ENCODE assay signal across 28 mouse cellular contexts in the genomic region with DNA sequence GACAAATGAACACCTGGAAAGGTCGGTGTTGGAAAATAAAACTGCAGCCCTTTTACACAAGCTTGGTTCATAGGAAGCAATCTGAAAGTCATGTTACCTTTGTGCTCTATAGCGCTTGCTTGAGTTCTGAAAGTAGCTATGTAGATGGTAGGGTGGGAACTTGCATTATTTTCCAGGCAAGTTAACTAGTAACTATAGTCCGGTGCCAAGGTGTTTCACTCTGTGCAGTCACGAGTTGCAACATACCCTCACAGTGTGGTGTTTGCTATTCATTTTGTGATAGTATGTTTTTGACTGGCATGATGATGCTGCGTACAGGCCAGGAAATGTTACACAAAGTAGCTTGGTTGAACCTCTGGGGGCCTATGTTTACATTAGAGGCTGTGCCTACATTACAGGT. TPM values are rescaled to one million over a fixed set of nuclear protein-coding genes. Genes with fewer than 3 reads are reported as not detected.
A peak's percentile ranks its signal among the peaks of the same experiment; 100 is the strongest.
DNase-seq lines count a peak whose midpoint lies in the region; ATAC-seq and TF ChIP-seq lines count a peak whose summit lies in the region.
"Had no signal": no experiment of that assay in that cellular context is flagged by ENCODE, and none has a peak within 500 bp of the region (broad histone marks: within the 10 kb centered on the region; RNA-seq: fewer than 3 reads in every experiment).

No protein-coding gene starts in this region.

- H3K4me2 ChIP-seq in kidney, embryonic 15.5 days = no peak overlapping the region
- H3K4me2 ChIP-seq in liver, embryonic 16.5 days (ENCODE audit: low read depth, low read length) = no peak overlapping the region
- no peak overlapping the region for H3K4me2 ChIP-seq in liver, embryonic 11.5 days
- H3K4me2 ChIP-seq in stomach, postnatal 0 days (replicated peaks; ENCODE audit: low read depth) = no peak overlapping the region
- H3K4me2 ChIP-seq: embryonic facial prominence, embryonic 13.5 days; heart, embryonic 11.5 days; hindbrain, embryonic 12.5 days; intestine, embryonic 15.5 days; limb, embryonic 15.5 days; lung, embryonic 14.5 days; midbrain, embryonic 13.5 days had no signal

- peak; percentile 13 for DNase-seq in kidney, adult 18-20 months
- DNase-seq in liver, embryonic 11.5 days (ENCODE audit: low spot score) = no peak
- DNase-seq in kidney, postnatal 14 days = peak; percentile 28
- no peak for DNase-seq in stomach, postnatal 0 days (ENCODE audit: low spot score)
- DNase-seq in neural tube, embryonic 10.5 days (ENCODE audit: extremely low spot score, low spot score) = no peak
- DNase-seq: adrenal gland, postnatal 10 days; cerebellum, adult 8-10 months; cerebellum, postnatal 36 days; gastrocnemius, adult 2 months; gastrocnemius, postnatal 36 days; heart, adult 18-20 months; heart, postnatal 36 days; layer of hippocampus, adult 9-11 months; lung, embryonic 14.5 days; right cerebral cortex, postnatal 14 days had no signal

- no peak; the same call in 1 of the 2 replicates for ATAC-seq in kidney, embryonic 15.5 days (replicated peaks; ENCODE audit: low FRiP score)
- peak; percentile 72 for ATAC-seq in liver, embryonic 16.5 days (ENCODE audit: low read depth)
- no peak for ATAC-seq in liver, embryonic 11.5 days (replicated peaks; ENCODE audit: low FRiP score)
- ATAC-seq in stomach, postnatal 0 days (ENCODE audit: low FRiP score, low TSS enrichment) = peak; percentile 40; the same call in 1 of the 2 replicates
- ATAC-seq: forebrain, embryonic 16.5 days; hindbrain, postnatal 0 days; intestine, embryonic 15.5 days; midbrain, embryonic 13.5 days; Patski had no signal

- no peak for TF ChIP-seq CTCF in stomach, postnatal 0 days (IDR thresholded peaks at IDR 0.05; ENCODE audit: low read depth)

- WGBS in kidney, embryonic 15.5 days = 84% methylated on average over 5 of the region's 5 CpGs
- 57% methylated on average over 5 of the region's 5 CpGs for WGBS in liver, embryonic 16.5 days (ENCODE audit: insufficient replicate concordance)
- 77% methylated on average over 5 of the region's 5 CpGs for WGBS in liver, embryonic 11.5 days
- 60% methylated on average over 5 of the region's 5 CpGs for WGBS in stomach, postnatal 0 days

- H3K9me3 ChIP-seq in kidney, embryonic 15.5 days (replicated peaks) = no peaks in the 10 kb centered on the region
- H3K9me3 ChIP-seq in liver, embryonic 16.5 days (replicated peaks; ENCODE audit: control insufficient read depth, low read length) = no peaks in the 10 kb centered on the region
- H3K9me3 ChIP-seq in liver, embryonic 11.5 days (ENCODE audit: control insufficient read depth, low read length) = no peaks in the 10 kb centered on the region
- no peaks in the 10 kb centered on the region for H3K9me3 ChIP-seq in stomach, postnatal 0 days (ENCODE audit: control insufficient read depth, low read length)
- H3K9me3 ChIP-seq: embryonic facial prominence, embryonic 13.5 days; hindbrain, embryonic 12.5 days; intestine, embryonic 15.5 days; limb, embryonic 10.5 days; limb, embryonic 15.5 days; midbrain, embryonic 13.5 days had no signal

- H3K4me3 ChIP-seq in kidney, embryonic 15.5 days (replicated peaks) = no peak overlapping the region
- H3K4me3 ChIP-seq in liver, embryonic 16.5 days (ENCODE audit: low read depth, low read length) = no peak overlapping the region
- no peak overlapping the region for H3K4me3 ChIP-seq in liver, embryonic 11.5 days (ENCODE audit: low read depth, low read length)
- no peak overlapping the region for H3K4me3 ChIP-seq in stomach, postnatal 0 days (ENCODE audit: low read depth, low read length)
- H3K4me3 ChIP-seq: embryonic facial prominence, embryonic 13.5 days; gastrocnemius, adult 2 months; hindbrain, embryonic 12.5 days; intestine, embryonic 15.5 days; limb, embryonic 10.5 days; limb, embryonic 15.5 days; midbrain, embryonic 13.5 days had no signal

- H3K36me3 ChIP-seq in kidney, embryonic 15.5 days = no peaks in the 10 kb centered on the region
- H3K36me3 ChIP-seq in liver, embryonic 16.5 days (ENCODE audit: control insufficient read depth, insufficient read depth) = no peaks in the 10 kb centered on the region
- H3K36me3 ChIP-seq in liver, embryonic 11.5 days (ENCODE audit: control insufficient read depth, insufficient read depth, low read length) = no peaks in the 10 kb centered on the region
- H3K36me3 ChIP-seq in stomach, postnatal 0 days (ENCODE audit: control insufficient read depth, insufficient read depth, low read length) = no peaks in the 10 kb centered on the region
- H3K36me3 ChIP-seq: embryonic facial prominence, embryonic 13.5 days; hindbrain, embryonic 12.5 days; intestine, embryonic 15.5 days; limb, embryonic 10.5 days; limb, embryonic 15.5 days; midbrain, embryonic 13.5 days had no signal

- no peaks in the 10 kb centered on the region for H3K27me3 ChIP-seq in kidney, embryonic 15.5 days
- no peaks in the 10 kb centered on the region for H3K27me3 ChIP-seq in liver, embryonic 16.5 days (ENCODE audit: control insufficient read depth, insufficient read depth, low read depth, low read length)
- no peaks in the 10 kb centered on the region for H3K27me3 ChIP-seq in liver, embryonic 11.5 days (replicated peaks; ENCODE audit: control insufficient read depth, insufficient read depth, low read length)
- no peaks in the 10 kb centered on the region for H3K27me3 ChIP-seq in stomach, postnatal 0 days (ENCODE audit: control insufficient read depth, insufficient read depth, low read length)
- H3K27me3 ChIP-seq: embryonic facial prominence, embryonic 13.5 days; hindbrain, embryonic 12.5 days; intestine, embryonic 15.5 days; limb, embryonic 15.5 days; midbrain, embryonic 13.5 days had no signal

- no peak overlapping the region for H3K27ac ChIP-seq in kidney, embryonic 15.5 days
- H3K27ac ChIP-seq in liver, embryonic 16.5 days (ENCODE audit: low read length) = no peak overlapping the region
- H3K27ac ChIP-seq in liver, embryonic 11.5 days (ENCODE audit: low read depth, low read length) = no peak overlapping the region
- H3K27ac ChIP-seq in stomach, postnatal 0 days (replicated peaks) = no peak overlapping the region
- H3K27ac ChIP-seq: embryonic facial prominence, embryonic 13.5 days; gastrocnemius, adult 2 months; hindbrain, embryonic 12.5 days; hindbrain, postnatal 0 days; intestine, embryonic 15.5 days; limb, embryonic 10.5 days; limb, embryonic 15.5 days; macrophage; midbrain, embryonic 13.5 days had no signal

- H3K4me1 ChIP-seq in kidney, embryonic 15.5 days = no peaks in the 10 kb centered on the region
- no peaks in the 10 kb centered on the region for H3K4me1 ChIP-seq in liver, embryonic 16.5 days (ENCODE audit: control insufficient read depth, low read depth, low read length)
- H3K4me1 ChIP-seq in liver, embryonic 11.5 days (replicated peaks; ENCODE audit: control insufficient read depth, insufficient read depth, low read length) = no peaks in the 10 kb centered on the region
- H3K4me1 ChIP-seq in stomach, postnatal 0 days (replicated peaks; ENCODE audit: control insufficient read depth, insufficient read depth) = no peaks in the 10 kb centered on the region
- H3K4me1 ChIP-seq: embryonic facial prominence, embryonic 13.5 days; hindbrain, embryonic 12.5 days; intestine, embryonic 15.5 days; limb, embryonic 10.5 days; limb, embryonic 15.5 days; midbrain, embryonic 13.5 days had no signal

- no peak overlapping the region for H3K9ac ChIP-seq in kidney, embryonic 15.5 days
- no peak overlapping the region for H3K9ac ChIP-seq in liver, embryonic 16.5 days (ENCODE audit: low read depth, low read length)
- no peak overlapping the region for H3K9ac ChIP-seq in liver, embryonic 11.5 days (ENCODE audit: low read depth, low read length)
- H3K9ac ChIP-seq in stomach, postnatal 0 days (ENCODE audit: low read length) = no peak overlapping the region
- H3K9ac ChIP-seq: embryonic facial prominence, embryonic 13.5 days; hindbrain, embryonic 12.5 days; intestine, embryonic 15.5 days; limb, embryonic 15.5 days; lung, embryonic 14.5 days; midbrain, embryonic 13.5 days had no signal

- no peak for TF ChIP-seq EP300 in stomach, postnatal 0 days (optimal IDR thresholded peaks at IDR 0.05)

RNA-seq across cellular contexts. Expression of a gene that starts 34.5 kb away (rescaled TPM):
- 4.7 and 5.1 TPM in 2 replicates for polyA plus RNA-seq in kidney, embryonic 15.5 days (2015; fragmentation: Nextera tagmentation; extraction: Ambion mirVana)
- 1.4 and 1.5 TPM in 2 replicates for polyA plus RNA-seq in liver, embryonic 16.5 days (2015; fragmentation: Nextera tagmentation; extraction: Ambion mirVana)
- polyA plus RNA-seq in liver, embryonic 11.5 days (2014; fragmentation: Nextera tagmentation; extraction: Ambion mirVana) = 1.2 and 2.0 TPM in 2 replicates
- 5.1 and 5.8 TPM in 2 replicates for polyA plus RNA-seq in stomach, postnatal 0 days (2015; fragmentation: Nextera tagmentation; extraction: Ambion mirVana)

Comparison
In these comparisons a context has a peak if more than half of its experiments do, and no peak if none do; other contexts are left out.
1. ATAC-seq: peak in liver, embryonic 16.5 days (single experiment) and stomach, postnatal 0 days (single experiment); none in kidney, embryonic 15.5 days (single experiment) and liver, embryonic 11.5 days (single experiment).
2. DNase-seq: peak in kidney, adult 18-20 months (single experiment) and kidney, postnatal 14 days (single experiment); none in liver, embryonic 11.5 days (single experiment), stomach, postnatal 0 days (single experiment) and neural tube, embryonic 10.5 days (single experiment).